Mouse (Mus musculus) right cerebral cortex, postnatal 36 days (tissue): Measurements from ENCODE around the gene Bri3bp.
A peak's percentile ranks its signal among the peaks of the same experiment; 100 is the strongest.
"Not testable (repeated sequence)": the region's sequence is repeated elsewhere in the genome, so short reads cannot be mapped to it uniquely, and the experiment has no call there.

ENCODE experiments used
- DNase-seq, 2 experiments: peaks; one replicate each; pipeline ENCODE4 v3.0.0; 2022; ENCODE audit warnings: low spot score in 2 of 2, mixed read lengths in 1 of 2

The Bri3bp gene

GRCm38 (mm10) chr5:125485031-125485778 lies 43.8 kb downstream of the Bri3bp start:
- DNase-seq: no peak

GRCm38 (mm10) chr5:125486088-125486487 lies 44.7 kb downstream of the Bri3bp start:
- no peak for DNase-seq

GRCm38 (mm10) chr5:125487375-125488115 lies 46.2 kb downstream of the Bri3bp start:
- no peak for DNase-seq

GRCm38 (mm10) chr5:125488116-125488455 lies 46.7 kb downstream of the Bri3bp start:
- DNase-seq: no peak

- not testable (repeated sequence) for DNase-seq
Observed at GRCm38 (mm10) chr5:125488953-125489352, 47.6 kb downstream of the Bri3bp start.

- DNase-seq: no peak
Observed at GRCm38 (mm10) chr5:125491107-125491506, 49.7 kb downstream of the Bri3bp start.

GRCm38 (mm10) chr5:125492379-125493092 lies 51.2 kb downstream of the Bri3bp start:
- DNase-seq: no peak

- no peak for DNase-seq
Observed at GRCm38 (mm10) chr5:125493093-125493423, 51.7 kb downstream of the Bri3bp start.

GRCm38 (mm10) chr5:125495655-125496054 lies 54.3 kb downstream of the Bri3bp start:
- DNase-seq: no peak

GRCm38 (mm10) chr5:125497821-125498600 lies 56.6 kb downstream of the Bri3bp start:
- peak; percentile 73 to 75 for DNase-seq

- no peak for DNase-seq
Observed at GRCm38 (mm10) chr5:125501505-125501904, 60.1 kb downstream of the Bri3bp start.

GRCm38 (mm10) chr5:125502186-125502585 lies 60.8 kb downstream of the Bri3bp start:
- no peak for DNase-seq

- no peak for DNase-seq
Observed at GRCm38 (mm10) chr5:125503628-125504027, 62.3 kb downstream of the Bri3bp start.

- DNase-seq: no peak
Observed at GRCm38 (mm10) chr5:125504692-125505091, 63.3 kb downstream of the Bri3bp start.

GRCm38 (mm10) chr5:125505968-125506367 lies 64.6 kb downstream of the Bri3bp start:
- peak in 1 of 2 experiments; percentile 64 for DNase-seq

GRCm38 (mm10) chr5:125507582-125507981 lies 66.2 kb downstream of the Bri3bp start:
- no peak for DNase-seq

- DNase-seq: no peak
Observed at GRCm38 (mm10) chr5:125508006-125508405, 66.6 kb downstream of the Bri3bp start.

GRCm38 (mm10) chr5:125509541-125509940 lies 68.2 kb downstream of the Bri3bp start:
- DNase-seq: no peak
